Mouse (Mus musculus) lung, postnatal 0 days (tissue): Measurements from ENCODE around the gene Haao.

Source experiments
- CTCF ChIP-seq: IDR thresholded peaks from 2 replicates; pipeline ENCODE4 v1.5.1; 2016; ENCODE audit warnings: antibody characterized with exemption, mild to moderate bottlenecking
- EP300 ChIP-seq: IDR thresholded peaks from 2 replicates; pipeline ENCODE4 v1.6.1; 2016; ENCODE audit warnings: antibody characterized with exemption, mild to moderate bottlenecking, control low read depth

DNA sequence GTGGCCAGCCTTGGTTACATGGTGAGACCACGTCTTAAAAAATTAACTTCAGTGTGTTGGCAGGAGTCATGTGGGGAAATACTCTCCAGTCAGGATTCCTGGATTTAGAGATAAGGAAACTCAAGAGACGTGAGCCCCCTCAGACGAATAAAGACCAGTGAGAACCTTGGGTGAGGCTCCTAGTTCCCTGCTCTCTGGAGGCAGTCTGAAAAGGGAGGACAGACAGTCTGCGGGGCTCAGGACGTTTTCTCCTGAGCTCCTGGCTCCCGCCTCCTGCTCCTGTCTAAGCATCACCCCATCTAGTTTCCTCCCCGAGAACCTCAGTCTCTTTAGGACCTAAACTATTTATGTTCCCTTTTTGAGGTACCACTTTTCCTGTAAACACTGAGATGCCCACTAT is 12.5 kb upstream of the Haao start:
- no peak for TF ChIP-seq CTCF
- no peak for TF ChIP-seq EP300
